Mouse (Mus musculus) C2C12 (cell line): Measurements from ENCODE around the gene Mki67. TPM values are rescaled to one million over a fixed set of nuclear protein-coding genes. Genes with fewer than 3 reads are reported as not detected.
A peak's percentile ranks its signal among the peaks of the same experiment; 100 is the strongest.

ENCODE experiments used
- H3K27me3 ChIP-seq: one replicate; pipeline ENCODE4 v1.6.1; 2011; ENCODE audit not compliant: control insufficient read depth, insufficient read depth, insufficient read length
- H3K36me3 ChIP-seq: one replicate; pipeline ENCODE4 v1.6.1; 2011; ENCODE audit not compliant: control insufficient read depth, insufficient read depth
- H3K4me3 ChIP-seq: one replicate; pipeline ENCODE4 v1.5.1; 2011; ENCODE audit warnings: mild to moderate bottlenecking, control low read depth; ENCODE audit not compliant: poor library complexity, insufficient read depth, severe bottlenecking
- H3K79me2 ChIP-seq: one replicate; pipeline ENCODE4 v1.6.1; 2011; ENCODE audit not compliant: control insufficient read depth, insufficient read depth
- H3K79me3 ChIP-seq: one replicate; pipeline ENCODE4 v1.6.1; 2011; ENCODE audit warnings: low read depth, control low read depth
- H3ac ChIP-seq: one replicate; pipeline ENCODE3; 2011; ENCODE audit warnings: low read depth; ENCODE audit not compliant: control insufficient read depth, insufficient read length
- CEBPB ChIP-seq: IDR thresholded peaks from one replicate; pipeline ENCODE4 v1.6.1; 2011; ENCODE audit warnings: low read depth, mild to moderate bottlenecking, control low read depth, moderate library complexity
- CTCF ChIP-seq: IDR thresholded peaks from one replicate; pipeline ENCODE4 v1.5.1; 2011; ENCODE audit not compliant: control insufficient read depth, insufficient read depth, insufficient read length
- FOSL1 ChIP-seq: IDR thresholded peaks from one replicate; pipeline ENCODE4 v1.8.0; 2011; ENCODE audit warnings: mild to moderate bottlenecking, low read length; ENCODE audit not compliant: poor library complexity, insufficient read depth, severe bottlenecking
- MAX ChIP-seq: IDR thresholded peaks from one replicate; pipeline ENCODE4 v1.6.1; 2011; ENCODE audit warnings: mild to moderate bottlenecking, control low read depth
- MYOD1 ChIP-seq: IDR thresholded peaks from one replicate; pipeline ENCODE4 v1.6.1; 2011; ENCODE audit warnings: low read depth; ENCODE audit not compliant: control insufficient read depth, insufficient read length
- MYOG ChIP-seq: IDR thresholded peaks from one replicate; pipeline ENCODE4 v1.6.1; 2011; ENCODE audit not compliant: control insufficient read depth, insufficient read length; ENCODE audit errors: extremely low read depth
- USF1 ChIP-seq: IDR thresholded peaks from one replicate; pipeline ENCODE4 v1.6.1; 2011; ENCODE audit warnings: low read depth, mild to moderate bottlenecking, control low read depth, moderate library complexity
- polyA plus RNA-seq: library from polyadenylated mRNA; unstranded; fragments of >200 nt; fragmentation: generic; extraction: Trizol; gene quantifications from one replicate; pipeline ENCODE4 v1.2.1, GENCODE M21; 2012; ENCODE audit warnings: missing spikeins

Gene Mki67
- polyA plus RNA-seq, 1 experiment = 18.1 TPM

GRCm38 (mm10) chr7:135723672-135724341, 7.6 kb upstream of the Mki67 start:
- no peaks in the 10 kb centered on the region for H3K79me2 ChIP-seq
- H3K27me3 ChIP-seq = no peaks in the 10 kb centered on the region
- no peak for TF ChIP-seq MYOD1
- TF ChIP-seq MYOG = no peak
- TF ChIP-seq FOSL1 = no peak
- no peak for TF ChIP-seq CEBPB
- no peak for TF ChIP-seq CTCF
- TF ChIP-seq MAX = no peak
- no peak for TF ChIP-seq USF1
- no peaks in the 10 kb centered on the region for H3K79me3 ChIP-seq
- H3K36me3 ChIP-seq = no peaks in the 10 kb centered on the region
- H3ac ChIP-seq = no peak overlapping the region
- H3K4me3 ChIP-seq = no peak overlapping the region

- no peak overlapping the region for H3ac ChIP-seq
- no peaks in the 10 kb centered on the region for H3K27me3 ChIP-seq
- no peaks in the 10 kb centered on the region for H3K79me2 ChIP-seq
- TF ChIP-seq CEBPB (no peak), MYOG (no peak), CTCF (no peak), MYOD1 (no peak), FOSL1 (no peak), USF1 (no peak), MAX (no peak)
- no peaks in the 10 kb centered on the region for H3K79me3 ChIP-seq
- no peaks in the 10 kb centered on the region for H3K36me3 ChIP-seq
- H3K4me3 ChIP-seq = no peak overlapping the region
Observed at GRCm38 (mm10) chr7:135722011-135722838, 6.1 kb upstream of the Mki67 start.

- H3K36me3 ChIP-seq = no peaks in the 10 kb centered on the region
- no peaks in the 10 kb centered on the region for H3K79me3 ChIP-seq
- no peaks in the 10 kb centered on the region for H3K27me3 ChIP-seq
- no peak for TF ChIP-seq CTCF
- no peaks in the 10 kb centered on the region for H3K79me2 ChIP-seq
- no peak overlapping the region for H3ac ChIP-seq
- no peak overlapping the region for H3K4me3 ChIP-seq
Observed at GRCm38 (mm10) chr7:135721436-135721992, 5.4 kb upstream of the Mki67 start.

DNA sequence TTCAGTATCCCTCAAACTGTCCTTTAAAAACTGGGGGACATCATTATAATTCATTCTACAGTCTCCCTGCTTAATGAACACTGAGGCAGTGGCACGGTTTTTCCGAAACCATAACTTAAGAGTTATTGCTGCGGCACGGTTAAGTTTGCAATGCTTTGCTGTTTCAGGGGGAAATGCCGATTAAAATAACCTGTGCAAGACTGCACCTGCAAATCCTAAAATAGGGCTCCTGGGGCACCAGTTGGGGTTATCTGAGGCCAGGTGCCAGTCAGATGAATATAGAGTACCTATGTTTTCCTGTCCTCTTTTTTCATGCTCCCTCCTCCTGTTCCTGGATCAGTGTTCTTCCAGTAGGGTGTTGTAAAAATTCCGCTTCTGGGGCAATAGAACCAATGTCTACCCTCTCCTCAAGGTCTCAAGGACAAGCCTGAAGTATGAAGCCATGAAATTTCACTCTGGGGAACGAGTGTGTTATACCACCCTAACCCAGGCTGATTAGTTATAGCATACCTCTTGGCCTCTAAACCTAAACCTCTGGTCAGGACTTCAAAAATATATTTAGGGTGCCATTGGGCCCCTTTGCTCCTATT, 902 bp upstream of the Mki67 start:
- H3K4me3 ChIP-seq = peak overlapping the region; percentile 89
- TF ChIP-seq MYOD1 = no peak
- TF ChIP-seq CTCF = no peak
- no peak for TF ChIP-seq FOSL1
- no peak for TF ChIP-seq MYOG
- TF ChIP-seq USF1 = no peak
- no peak for TF ChIP-seq MAX
- no peak for TF ChIP-seq CEBPB
- peaks cover 2% of the 10 kb centered on the region for H3K36me3 ChIP-seq
- H3K27me3 ChIP-seq = no peaks in the 10 kb centered on the region
- peaks cover 42% of the 10 kb centered on the region for H3K79me2 ChIP-seq
- H3ac ChIP-seq = no peak overlapping the region
- peaks cover 40% of the 10 kb centered on the region for H3K79me3 ChIP-seq

DNA sequence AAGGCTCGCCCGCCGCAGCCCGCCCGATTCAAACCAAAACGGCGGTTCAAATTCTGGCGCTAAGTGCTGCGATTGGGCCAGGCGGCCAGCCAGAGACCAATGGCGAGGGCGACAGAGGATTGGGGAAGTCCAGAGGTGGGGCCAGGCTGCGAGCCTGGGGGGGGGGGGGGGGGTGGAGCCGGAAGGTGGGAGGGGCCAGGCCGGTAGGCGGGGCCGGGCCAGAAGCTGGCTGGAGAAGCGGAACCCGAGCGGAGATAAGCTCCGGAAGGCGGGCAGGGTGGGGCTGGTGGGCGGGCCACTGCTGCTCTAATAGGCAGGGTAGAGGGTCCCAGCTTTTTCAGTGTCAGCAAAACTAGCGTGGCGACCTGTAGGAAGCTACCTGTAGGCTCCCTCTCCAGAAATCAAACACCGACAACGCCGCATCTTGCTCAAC, 300 bp upstream of the Mki67 start:
- TF ChIP-seq MYOD1 (no peak), MAX (no peak), CTCF (no peak), MYOG (no peak), CEBPB (no peak), FOSL1 (no peak), USF1 (no peak)
- Histone ChIP-seq H3K36me3 (peaks cover 4% of the 10 kb centered on the region), H3K79me3 (peaks cover 45% of the 10 kb centered on the region), H3ac (no peak overlapping the region), H3K4me3 (peak overlapping the region; percentile 89), H3K27me3 (no peaks in the 10 kb centered on the region), H3K79me2 (peaks cover 48% of the 10 kb centered on the region)
